Mouse (Mus musculus) stomach, postnatal 0 days (tissue): ENCODE measurements at regions not wholly inside any gene's neighbourhood (a gene's known extent, or its start where the extent isn't known, plus 50 kb on each side); places are given as distances from the start of the nearest gene placed in this dataset.

ENCODE experiments used
- CTCF ChIP-seq: IDR thresholded peaks from 2 replicates; pipeline ENCODE4 v1.5.1; 2016; ENCODE audit warnings: antibody characterized with exemption, low read depth, mild to moderate bottlenecking, moderate library complexity
- EP300 ChIP-seq: optimal IDR thresholded peaks from 2 replicates; pipeline ENCODE3; 2016; ENCODE audit warnings: antibody characterized with exemption

GRCm38 (mm10) chr15:91969378-91969777 lies 81.6 kb upstream of the Cntn1 start:
- peak; percentile 87 for TF ChIP-seq CTCF
- no peak for TF ChIP-seq EP300
